Mouse (Mus musculus): Measurements from ENCODE around the gene Slc26a1. TPM values are rescaled to one million over a fixed set of nuclear protein-coding genes. Genes with fewer than 3 reads are reported as not detected.
A peak's percentile ranks its signal among the peaks of the same experiment; 100 is the strongest.

Slc26a1 gene
- polyA plus RNA-seq, 1 experiment from 2014 or later = 0.53 TPM

DNA sequence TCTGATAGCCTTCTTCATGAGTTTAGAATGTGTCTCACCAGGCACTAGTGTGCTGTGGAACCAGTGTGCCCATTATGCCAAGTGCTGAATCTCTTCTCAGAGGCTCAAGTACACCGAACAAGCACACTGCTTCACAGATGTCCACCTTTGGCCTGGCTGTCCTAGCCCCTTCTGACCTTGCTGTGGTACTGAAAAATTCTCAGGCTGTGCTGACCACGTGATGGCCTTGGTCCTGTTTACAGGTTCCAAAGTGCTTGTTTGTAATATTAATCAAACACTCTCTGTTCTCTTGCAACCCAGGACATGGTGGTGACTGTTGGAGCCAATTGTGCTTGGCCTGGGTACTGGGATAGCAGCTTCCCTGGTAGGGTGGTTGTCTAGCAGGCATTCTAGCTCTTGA lies 745 bp downstream of the Slc26a1 start:
- no peaks in the 10 kb centered on the region for H3K9me3 ChIP-seq (ENCODE audit: control insufficient read depth, low read length)
- H3K27ac ChIP-seq (replicated peaks in 1 of 2; ENCODE audit: control insufficient read depth in 1 of 2, insufficient read depth in 1 of 2, low read depth in 2 of 2, low read length in 2 of 2) = no peak overlapping the region
- ATAC-seq (ENCODE audit: insufficient number of reproducible peaks, insufficient read depth, low FRiP score, low read depth) = no peak
- peaks cover 17% of the 10 kb centered on the region for H3K36me3 ChIP-seq (ENCODE audit: control insufficient read depth, insufficient read depth, low read length)
- WGBS = 76% methylated on average over 2 of the region's 2 CpGs
- H3K27me3 ChIP-seq (ENCODE audit: control insufficient read depth, insufficient read depth, low read length) = no peaks in the 10 kb centered on the region
- H3K4me2 ChIP-seq (ENCODE audit: low read length) = no peak overlapping the region
- H3K4me3 ChIP-seq (ENCODE audit: control insufficient read depth in 1 of 2, insufficient read depth in 1 of 2, low read depth in 1 of 2, low read length in 2 of 2) = no peak overlapping the region
- H3K9ac ChIP-seq (ENCODE audit: low read length) = no peak overlapping the region
- peaks cover 9 to 27% of the 10 kb centered on the region in 2 experiments; a peak in 3 of 4 replicates for H3K4me1 ChIP-seq (ENCODE audit: control insufficient read depth in 2 of 2, insufficient read depth in 2 of 2, low read length in 2 of 2)

DNA sequence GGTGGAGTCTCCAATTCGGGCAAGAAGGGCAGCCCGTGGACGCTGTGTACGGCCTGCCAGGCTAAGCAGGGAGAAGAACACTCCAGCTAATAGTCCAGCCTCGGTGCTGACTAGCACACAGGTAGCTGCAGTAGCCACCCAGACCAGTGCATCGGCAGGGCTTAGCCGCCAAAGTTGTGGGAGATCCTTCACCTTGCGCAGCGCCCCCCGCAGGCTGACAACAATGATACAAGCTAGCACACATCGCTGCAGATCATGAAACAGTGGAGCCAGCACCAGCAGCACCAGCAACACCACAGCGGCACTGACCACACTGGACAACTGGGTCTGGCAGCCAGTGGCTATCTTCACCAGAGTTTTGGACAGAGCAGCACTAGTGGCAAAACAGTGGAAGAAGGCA lies 3.6 kb downstream of the Slc26a1 start:
- Histone ChIP-seq H3K36me3 (ENCODE audit: control insufficient read depth, insufficient read depth, low read length) (peaks cover 17% of the 10 kb centered on the region), H3K27me3 (ENCODE audit: control insufficient read depth, insufficient read depth, low read length) (no peaks in the 10 kb centered on the region), H3K9me3 (ENCODE audit: control insufficient read depth, low read length) (no peaks in the 10 kb centered on the region), H3K27ac (replicated peaks in 1 of 2; ENCODE audit: control insufficient read depth in 1 of 2, insufficient read depth in 1 of 2, low read depth in 2 of 2, low read length in 2 of 2) (no peak overlapping the region), H3K4me1 (ENCODE audit: control insufficient read depth in 2 of 2, insufficient read depth in 2 of 2, low read length in 2 of 2) (peaks cover 2 to 21% of the 10 kb centered on the region in 2 experiments; a peak in 2 of 4 replicates), H3K4me3 (ENCODE audit: control insufficient read depth in 1 of 2, insufficient read depth in 1 of 2, low read depth in 1 of 2, low read length in 2 of 2) (no peak overlapping the region), H3K4me2 (ENCODE audit: low read length) (no peak overlapping the region), H3K9ac (ENCODE audit: low read length) (no peak overlapping the region)
- WGBS = 89% methylated on average over 12 of the region's 12 CpGs
- no peak for ATAC-seq (ENCODE audit: insufficient number of reproducible peaks, insufficient read depth, low FRiP score, low read depth)

DNA sequence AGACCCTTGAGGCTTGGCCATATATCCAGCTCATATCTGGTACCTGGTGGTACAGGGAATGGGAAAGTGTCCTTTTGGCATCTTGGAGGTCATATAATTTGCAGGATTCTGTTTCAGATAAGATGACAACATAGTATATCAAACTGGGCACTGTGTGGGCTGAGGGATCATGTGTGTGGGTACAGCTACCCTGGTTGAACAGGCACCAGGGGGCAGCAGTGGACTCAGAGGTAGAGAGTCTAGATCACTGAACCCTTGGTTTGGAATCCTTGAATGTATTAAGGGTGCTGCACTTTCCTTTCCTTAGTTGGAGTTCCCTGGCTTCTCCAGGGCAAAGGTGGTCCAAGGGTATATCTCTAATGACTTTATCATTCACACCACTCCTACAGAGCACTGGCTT lies 4.6 kb downstream of the Slc26a1 start:
- Histone ChIP-seq H3K9ac (ENCODE audit: low read length) (no peak overlapping the region), H3K27me3 (ENCODE audit: control insufficient read depth, insufficient read depth, low read length) (no peaks in the 10 kb centered on the region), H3K4me1 (ENCODE audit: control insufficient read depth in 2 of 2, insufficient read depth in 2 of 2, low read length in 2 of 2) (peaks cover 2 to 16% of the 10 kb centered on the region in 2 experiments; a peak in 2 of 4 replicates), H3K4me2 (ENCODE audit: low read length) (peak overlapping the region; percentile 89; the same call in 1 of the 2 replicates), H3K9me3 (ENCODE audit: control insufficient read depth, low read length) (no peaks in the 10 kb centered on the region), H3K27ac (replicated peaks in 1 of 2; ENCODE audit: control insufficient read depth in 1 of 2, insufficient read depth in 1 of 2, low read depth in 2 of 2, low read length in 2 of 2) (no peak overlapping the region), H3K4me3 (ENCODE audit: control insufficient read depth in 1 of 2, insufficient read depth in 1 of 2, low read depth in 1 of 2, low read length in 2 of 2) (no peak overlapping the region), H3K36me3 (ENCODE audit: control insufficient read depth, insufficient read depth, low read length) (peaks cover 17% of the 10 kb centered on the region)
- ATAC-seq (ENCODE audit: insufficient number of reproducible peaks, insufficient read depth, low FRiP score, low read depth) = no peak

DNA sequence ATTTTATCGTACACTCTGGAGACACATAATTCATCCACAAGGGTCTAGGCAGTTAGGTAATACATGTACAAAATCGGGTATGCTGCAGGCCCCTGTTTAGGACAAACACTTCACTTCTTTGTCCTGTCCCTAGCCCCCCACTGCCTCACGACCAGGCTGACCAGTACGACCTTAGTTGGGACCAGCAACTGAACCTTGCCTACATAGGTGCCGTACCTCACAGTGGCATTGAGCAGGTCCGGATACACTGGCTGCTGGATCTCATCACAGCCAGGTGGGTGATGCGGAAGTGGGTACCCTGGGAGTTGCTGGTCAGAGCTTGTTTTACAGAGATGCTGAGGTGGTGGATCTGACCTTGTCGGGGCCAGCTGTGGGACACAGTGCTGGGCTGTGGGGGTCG lies 5.4 kb downstream of the Slc26a1 start:
- H3K27ac ChIP-seq (replicated peaks in 1 of 2; ENCODE audit: control insufficient read depth in 1 of 2, insufficient read depth in 1 of 2, low read depth in 2 of 2, low read length in 2 of 2) = peak overlapping the region in 1 of 2 experiments; percentile 88; a peak in 1 of 4 replicates
- WGBS = 75% methylated on average over 9 of the region's 9 CpGs
- H3K4me1 ChIP-seq (ENCODE audit: control insufficient read depth in 2 of 2, insufficient read depth in 2 of 2, low read length in 2 of 2) = peaks cover 2 to 16% of the 10 kb centered on the region in 2 experiments; a peak in 2 of 4 replicates
- no peaks in the 10 kb centered on the region for H3K27me3 ChIP-seq (ENCODE audit: control insufficient read depth, insufficient read depth, low read length)
- no peak for ATAC-seq (ENCODE audit: insufficient number of reproducible peaks, insufficient read depth, low FRiP score, low read depth)
- H3K9me3 ChIP-seq (ENCODE audit: control insufficient read depth, low read length) = no peaks in the 10 kb centered on the region
- peak overlapping the region; percentile 89 for H3K4me2 ChIP-seq (ENCODE audit: low read length)
- peak overlapping the region; percentile 63 to 77; a peak in 3 of 4 replicates for H3K4me3 ChIP-seq (ENCODE audit: control insufficient read depth in 1 of 2, insufficient read depth in 1 of 2, low read depth in 1 of 2, low read length in 2 of 2)
- peak overlapping the region; percentile 88 for H3K9ac ChIP-seq (ENCODE audit: low read length)
- H3K36me3 ChIP-seq (ENCODE audit: control insufficient read depth, insufficient read depth, low read length) = peaks cover 17% of the 10 kb centered on the region

DNA sequence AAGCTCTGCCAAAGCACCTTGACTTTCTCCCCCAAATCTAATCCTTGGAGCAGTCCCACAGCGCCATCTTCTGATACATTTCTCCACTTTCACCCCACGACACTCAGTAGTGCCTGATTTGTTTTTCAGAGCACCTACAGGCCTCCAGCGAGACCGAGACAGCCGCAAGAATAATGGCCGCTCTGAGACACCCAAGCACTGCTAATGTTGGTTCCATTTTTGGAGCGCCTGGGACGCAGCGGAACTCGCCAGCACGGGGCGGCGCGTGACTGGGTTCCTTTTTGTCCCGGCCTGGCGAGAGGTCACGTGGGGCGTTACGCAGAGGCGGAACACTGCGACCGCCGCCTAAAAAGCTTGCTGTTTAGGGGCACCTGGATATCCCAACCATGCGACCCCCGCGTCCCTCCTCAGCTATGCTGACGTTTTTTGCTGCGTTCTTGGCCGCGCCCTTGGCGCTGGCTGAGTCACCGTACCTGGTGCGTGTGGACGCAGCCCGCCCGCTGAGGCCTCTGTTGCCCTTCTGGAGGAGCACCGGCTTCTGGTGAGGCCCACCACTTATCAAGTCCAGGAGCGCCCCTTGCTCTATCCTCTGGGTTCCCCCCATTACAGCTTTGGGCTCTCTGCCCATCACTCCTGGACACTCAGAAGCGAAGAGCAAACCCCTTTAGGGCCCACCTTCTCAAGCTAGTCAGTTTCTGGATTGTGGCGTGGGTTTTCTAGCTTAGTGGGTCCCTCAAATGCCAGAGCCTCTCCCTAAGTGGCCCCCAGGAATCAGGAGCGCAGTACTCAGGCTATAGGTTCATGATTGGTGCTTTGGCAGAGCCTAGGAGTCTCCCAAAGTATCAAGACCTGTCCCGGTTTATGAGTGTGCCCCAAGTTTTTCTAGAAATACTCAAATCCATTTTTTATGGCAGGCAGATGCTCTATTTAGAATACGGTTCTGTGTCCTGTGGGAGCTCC lies 6.1 kb downstream of the Slc26a1 start, which contains the start of gene Dgkq:
TSS of gene Dgkq (minus strand) at position 696 of the 960 bp plus-strand sequence.
- H3K4me3 ChIP-seq (ENCODE audit: control insufficient read depth in 1 of 2, insufficient read depth in 1 of 2, low read depth in 1 of 2, low read length in 2 of 2) = peak within 1 kb of the TSS; percentile 63 to 77
- H3K36me3 ChIP-seq (ENCODE audit: control insufficient read depth, insufficient read depth, low read length) = peaks cover 17% of the 10 kb centered on the region
- peak; percentile 82 for ATAC-seq (ENCODE audit: insufficient number of reproducible peaks, insufficient read depth, low FRiP score, low read depth)
- H3K9me3 ChIP-seq (ENCODE audit: control insufficient read depth, low read length) = no peaks in the 10 kb centered on the region
- H3K27me3 ChIP-seq (ENCODE audit: control insufficient read depth, insufficient read depth, low read length) = 0 out of 2 replicates have a peak, but pooled peaks cover 7% of the 10 kb centered on the region
- peak within 1 kb of the TSS; percentile 88 for H3K9ac ChIP-seq (ENCODE audit: low read length)
- H3K4me2 ChIP-seq (ENCODE audit: low read length) = peak within 1 kb of the TSS; percentile 89
- H3K4me1 ChIP-seq (ENCODE audit: control insufficient read depth in 2 of 2, insufficient read depth in 2 of 2, low read length in 2 of 2) = peaks cover 2 to 16% of the 10 kb centered on the region in 2 experiments; a peak in 2 of 4 replicates
- 5% methylated on average over 43 of the region's 43 CpGs for WGBS
- peak within 1 kb of the TSS; percentile 88 to 96 for H3K27ac ChIP-seq (replicated peaks in 1 of 2; ENCODE audit: control insufficient read depth in 1 of 2, insufficient read depth in 1 of 2, low read depth in 2 of 2, low read length in 2 of 2)

DNA sequence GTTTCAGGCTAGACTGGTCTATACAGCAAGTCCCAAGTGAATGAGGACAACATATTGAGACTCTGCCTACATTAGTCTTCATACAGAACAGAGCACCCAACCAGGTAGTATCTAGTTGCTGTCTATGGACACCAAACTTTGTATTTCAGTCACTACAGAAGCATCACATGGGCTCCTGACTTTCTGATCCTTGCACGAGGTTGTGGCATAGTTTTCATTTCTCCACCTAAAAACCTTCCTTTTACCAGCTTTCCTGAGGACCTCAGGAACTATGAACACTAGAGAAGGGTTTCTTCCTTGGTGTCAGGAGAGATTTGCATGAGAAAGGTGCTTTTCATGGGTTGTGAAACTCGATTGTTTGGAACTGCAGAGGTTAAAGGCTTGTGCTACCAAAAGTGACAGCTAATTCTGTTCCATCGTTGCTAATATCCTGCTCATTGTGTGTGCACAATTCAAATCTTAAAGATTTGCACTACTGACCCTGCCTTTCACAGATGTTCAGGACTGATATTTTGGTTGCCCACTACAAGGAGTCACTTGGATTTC lies 6.9 kb downstream of the Slc26a1 start:
- Histone ChIP-seq H3K27me3 (ENCODE audit: control insufficient read depth, insufficient read depth, low read length) (0 out of 2 replicates have a peak, but pooled peaks cover 7% of the 10 kb centered on the region), H3K9ac (ENCODE audit: low read length) (peak overlapping the region; percentile 88), H3K4me3 (ENCODE audit: control insufficient read depth in 1 of 2, insufficient read depth in 1 of 2, low read depth in 1 of 2, low read length in 2 of 2) (peak overlapping the region; percentile 63 to 77), H3K4me1 (ENCODE audit: control insufficient read depth in 2 of 2, insufficient read depth in 2 of 2, low read length in 2 of 2) (peaks cover 2 to 16% of the 10 kb centered on the region in 2 experiments; a peak in 2 of 4 replicates), H3K4me2 (ENCODE audit: low read length) (peak overlapping the region; percentile 89), H3K9me3 (ENCODE audit: control insufficient read depth, low read length) (no peaks in the 10 kb centered on the region), H3K36me3 (ENCODE audit: control insufficient read depth, insufficient read depth, low read length) (peaks cover 17% of the 10 kb centered on the region), H3K27ac (replicated peaks in 1 of 2; ENCODE audit: control insufficient read depth in 1 of 2, insufficient read depth in 1 of 2, low read depth in 2 of 2, low read length in 2 of 2) (peak overlapping the region; percentile 88 to 96)
- 9% methylated on average over 3 of the region's 3 CpGs for WGBS
- ATAC-seq (ENCODE audit: insufficient number of reproducible peaks, insufficient read depth, low FRiP score, low read depth) = no peak

DNA sequence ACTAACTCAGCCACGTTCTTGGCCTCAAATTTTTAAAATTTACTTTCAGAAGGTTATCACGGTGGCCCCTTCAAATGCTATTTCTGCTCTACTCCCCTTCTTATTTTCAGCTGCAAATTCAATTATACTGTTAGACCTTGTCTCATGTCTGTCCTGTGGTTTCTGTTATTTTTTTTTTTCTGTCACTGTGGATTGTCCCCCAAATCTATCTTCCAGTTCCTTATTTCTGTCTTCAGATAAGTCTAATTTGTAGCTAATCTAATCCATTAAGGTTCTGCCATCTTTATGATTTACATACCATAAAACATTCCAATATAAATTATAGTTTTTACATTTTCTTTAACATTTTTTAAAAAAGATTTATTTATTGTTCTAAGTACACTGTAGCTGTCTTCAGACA lies 8.0 kb downstream of the Slc26a1 start:
- 82% methylated on average over 2 of the region's 2 CpGs for WGBS
- Histone ChIP-seq H3K36me3 (ENCODE audit: control insufficient read depth, insufficient read depth, low read length) (peaks cover 13% of the 10 kb centered on the region), H3K27me3 (ENCODE audit: control insufficient read depth, insufficient read depth, low read length) (0 out of 2 replicates have a peak, but pooled peaks cover 7% of the 10 kb centered on the region), H3K27ac (replicated peaks in 1 of 2; ENCODE audit: control insufficient read depth in 1 of 2, insufficient read depth in 1 of 2, low read depth in 2 of 2, low read length in 2 of 2) (no peak overlapping the region), H3K4me1 (ENCODE audit: control insufficient read depth in 2 of 2, insufficient read depth in 2 of 2, low read length in 2 of 2) (peaks cover 2 to 16% of the 10 kb centered on the region in 2 experiments; a peak in 2 of 4 replicates), H3K9me3 (ENCODE audit: control insufficient read depth, low read length) (no peaks in the 10 kb centered on the region), H3K4me3 (ENCODE audit: control insufficient read depth in 1 of 2, insufficient read depth in 1 of 2, low read depth in 1 of 2, low read length in 2 of 2) (no peak overlapping the region), H3K4me2 (ENCODE audit: low read length) (no peak overlapping the region), H3K9ac (ENCODE audit: low read length) (no peak overlapping the region)
- ATAC-seq (ENCODE audit: insufficient number of reproducible peaks, insufficient read depth, low FRiP score, low read depth) = no peak

Data from heart, embryonic 14.5 days (tissue).